ENCODE assay signal across 16 mouse cellular contexts in genomic region chr2:93249058-93249457, GRCm38 (mm10).
A peak's percentile ranks its signal among the peaks of the same experiment; 100 is the strongest.
DNase-seq lines count a peak whose midpoint lies in the region; ATAC-seq lines count a peak whose summit lies in the region.
"Had no signal": no experiment of that assay in that cellular context is flagged by ENCODE, and none has a peak within 500 bp of the region (broad histone marks: within the 10 kb centered on the region; RNA-seq: fewer than 3 reads in every experiment).

No protein-coding gene starts in this region.

- no peaks in the 10 kb centered on the region for H3K27me3 ChIP-seq in kidney, embryonic 16.5 days (ENCODE audit: insufficient read depth, low read length)
- no peaks in the 10 kb centered on the region for H3K27me3 ChIP-seq in forebrain, embryonic 14.5 days (replicated peaks; ENCODE audit: control insufficient read depth, insufficient read depth, low read length)
- no peaks in the 10 kb centered on the region for H3K27me3 ChIP-seq in hindbrain, embryonic 15.5 days
- H3K27me3 ChIP-seq in neural tube, embryonic 15.5 days (replicated peaks): no peaks in the 10 kb centered on the region
- H3K27me3 ChIP-seq: embryonic facial prominence, embryonic 12.5 days had no signal

- no peak overlapping the region for H3K9ac ChIP-seq in kidney, embryonic 16.5 days (replicated peaks; ENCODE audit: low read length)
- H3K9ac ChIP-seq in forebrain, embryonic 14.5 days (ENCODE audit: low read length): peak overlapping the region; percentile 49; the same call in 1 of the 2 replicates
- H3K9ac ChIP-seq in hindbrain, embryonic 15.5 days: no peak overlapping the region
- no peak overlapping the region for H3K9ac ChIP-seq in neural tube, embryonic 15.5 days (replicated peaks)
- H3K9ac ChIP-seq: embryonic facial prominence, embryonic 12.5 days; limb, embryonic 12.5 days; liver, embryonic 14.5 days had no signal

- H3K4me3 ChIP-seq in kidney, embryonic 16.5 days (ENCODE audit: low read length): no peak overlapping the region
- H3K4me3 ChIP-seq in forebrain, embryonic 14.5 days (ENCODE audit: low read depth, low read length): no peak overlapping the region
- H3K4me3 ChIP-seq in hindbrain, embryonic 15.5 days: no peak overlapping the region
- H3K4me3 ChIP-seq in neural tube, embryonic 15.5 days (replicated peaks): no peak overlapping the region
- H3K4me3 ChIP-seq: embryonic facial prominence, embryonic 12.5 days; limb, embryonic 12.5 days had no signal

- H3K9me3 ChIP-seq in kidney, embryonic 16.5 days (ENCODE audit: low read length): no peaks in the 10 kb centered on the region
- H3K9me3 ChIP-seq in forebrain, embryonic 14.5 days (replicated peaks; ENCODE audit: control insufficient read depth, low read length): peaks cover 4% of the 10 kb centered on the region; the same call in 1 of the 2 replicates
- no peaks in the 10 kb centered on the region for H3K9me3 ChIP-seq in hindbrain, embryonic 15.5 days
- H3K9me3 ChIP-seq in neural tube, embryonic 15.5 days (replicated peaks): no peaks in the 10 kb centered on the region
- H3K9me3 ChIP-seq: embryonic facial prominence, embryonic 12.5 days had no signal

- H3K27ac ChIP-seq in kidney, embryonic 16.5 days (ENCODE audit: low read length): no peak overlapping the region
- H3K27ac ChIP-seq in forebrain, embryonic 14.5 days (ENCODE audit: low read depth, low read length): 0 out of 2 replicates have a peak overlapping the region, but pooled peaks have one; percentile 21
- peak overlapping the region; percentile 47 for H3K27ac ChIP-seq in hindbrain, embryonic 15.5 days (replicated peaks)
- peak overlapping the region; percentile 72 for H3K27ac ChIP-seq in neural tube, embryonic 15.5 days (replicated peaks)
- H3K27ac ChIP-seq: embryonic facial prominence, embryonic 12.5 days; limb, embryonic 12.5 days; liver, embryonic 14.5 days had no signal

- 62% methylated on average over 6 of the region's 6 CpGs for WGBS in kidney, embryonic 16.5 days
- 54% methylated on average over 6 of the region's 6 CpGs for WGBS in forebrain, embryonic 14.5 days
- WGBS in hindbrain, embryonic 15.5 days: 51% methylated on average over 6 of the region's 6 CpGs
- WGBS in neural tube, embryonic 15.5 days: 49% methylated on average over 6 of the region's 6 CpGs

- H3K36me3 ChIP-seq in kidney, embryonic 16.5 days (ENCODE audit: insufficient read depth, low read length): no peaks in the 10 kb centered on the region
- H3K36me3 ChIP-seq in forebrain, embryonic 14.5 days (ENCODE audit: control insufficient read depth, insufficient read depth, low read length): no peaks in the 10 kb centered on the region
- no peaks in the 10 kb centered on the region for H3K36me3 ChIP-seq in hindbrain, embryonic 15.5 days
- no peaks in the 10 kb centered on the region for H3K36me3 ChIP-seq in neural tube, embryonic 15.5 days
- H3K36me3 ChIP-seq: embryonic facial prominence, embryonic 12.5 days; limb, embryonic 12.5 days had no signal

- peaks cover 34% of the 10 kb centered on the region for H3K4me1 ChIP-seq in kidney, embryonic 16.5 days (ENCODE audit: insufficient read depth, low read length)
- H3K4me1 ChIP-seq in forebrain, embryonic 14.5 days (ENCODE audit: control insufficient read depth, insufficient read depth, low read length): peaks cover 20% of the 10 kb centered on the region
- H3K4me1 ChIP-seq in hindbrain, embryonic 15.5 days (replicated peaks): peaks cover 47% of the 10 kb centered on the region
- H3K4me1 ChIP-seq in neural tube, embryonic 15.5 days: peaks cover 72% of the 10 kb centered on the region

- H3K4me2 ChIP-seq in kidney, embryonic 16.5 days (replicated peaks; ENCODE audit: low read depth, low read length): no peak overlapping the region
- H3K4me2 ChIP-seq in forebrain, embryonic 14.5 days (ENCODE audit: low read length): no peak overlapping the region
- H3K4me2 ChIP-seq in hindbrain, embryonic 15.5 days: no peak overlapping the region
- no peak overlapping the region for H3K4me2 ChIP-seq in neural tube, embryonic 15.5 days
- H3K4me2 ChIP-seq: embryonic facial prominence, embryonic 12.5 days; heart, embryonic 11.5 days; limb, embryonic 12.5 days had no signal

- no peak for DNase-seq in kidney, adult 11 months
- DNase-seq in forebrain, embryonic 14.5 days (ENCODE audit: low spot score): no peak
- no peak for DNase-seq in thymus, postnatal 14 days
- DNase-seq in embryo, embryonic 11 days: no peak
- DNase-seq: cerebellum, postnatal 36 days; gastrocnemius, postnatal 10 days; heart, postnatal 4 days; kidney, adult 8-10 months; lung, postnatal 14 days had no signal

- ATAC-seq in kidney, embryonic 16.5 days (ENCODE audit: low FRiP score, low TSS enrichment): 0 out of 2 replicates have a peak, but pooled peaks have one; percentile 27
- no peak for ATAC-seq in forebrain, embryonic 14.5 days
- no peak for ATAC-seq in hindbrain, embryonic 15.5 days (ENCODE audit: low FRiP score, low read depth)
- no peak for ATAC-seq in neural tube, embryonic 15.5 days (ENCODE audit: low FRiP score)
